Mouse (Mus musculus) kidney, adult 11 months (tissue): ENCODE measurements around the gene Acp4.
"Not testable (repeated sequence)": the region's sequence is repeated elsewhere in the genome, so short reads cannot be mapped to it uniquely, and the experiment has no call there.

Experiments used
- DNase-seq: peaks from one replicate; pipeline ENCODE4 v3.0.0; 2022

The Acp4 gene

DNA sequence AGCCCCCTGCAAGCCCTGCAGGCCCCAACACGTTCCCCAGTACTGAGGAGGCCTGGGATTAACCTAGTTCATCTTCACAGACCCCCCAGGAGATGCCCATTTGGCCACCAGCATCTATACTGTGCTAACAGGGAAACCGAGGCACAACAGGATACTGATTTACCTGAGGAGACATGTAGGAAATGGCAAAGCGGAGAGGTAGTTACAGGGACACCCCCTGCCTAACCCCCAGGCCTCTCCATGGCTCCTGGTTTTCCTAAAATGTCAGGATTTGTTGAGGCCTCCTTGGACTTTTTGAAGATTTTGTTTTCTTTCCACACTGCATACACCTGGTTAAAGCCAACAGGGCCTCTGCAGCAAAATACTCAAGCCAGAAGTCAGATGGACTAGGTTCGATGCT is at the start of gene Acp4:
Gene Acp4, minus strand, starts transcription at position 101 of the 400 bp plus-strand sequence.
- DNase-seq, result no peak

DNA sequence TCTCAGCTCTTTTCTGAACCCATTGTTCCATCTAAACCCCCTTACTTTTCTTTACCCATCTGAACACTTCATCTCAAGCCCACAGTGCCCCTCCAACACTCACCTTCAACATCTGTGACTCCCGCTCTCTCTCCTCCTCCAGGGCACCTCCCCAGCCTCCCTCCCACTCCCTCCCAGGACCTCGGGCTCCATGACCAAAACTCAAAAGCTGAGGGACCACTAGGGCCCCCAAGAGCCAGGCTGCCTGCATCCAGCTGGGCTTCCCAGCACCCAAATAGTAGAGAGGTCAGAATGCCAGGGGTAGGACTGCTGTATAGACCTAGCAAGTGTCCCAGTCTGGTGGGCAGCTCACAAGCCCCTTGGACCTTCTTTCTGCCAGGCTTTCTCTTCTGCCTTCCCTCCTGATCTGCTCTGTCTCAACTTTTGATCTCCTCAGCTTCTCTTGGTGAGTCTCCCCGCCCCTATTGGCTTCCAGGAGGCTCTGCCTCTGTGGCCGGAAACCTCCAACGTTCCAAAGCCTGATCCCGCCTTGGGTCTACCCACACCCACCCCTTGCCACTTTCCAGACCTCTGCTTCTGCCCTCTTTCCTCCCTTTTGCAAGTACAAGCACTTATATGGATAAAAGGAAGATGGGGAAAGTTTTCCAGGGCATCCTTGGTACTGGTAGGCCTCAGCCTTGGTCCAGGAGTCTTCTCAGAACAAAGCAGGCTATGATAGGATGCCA is 49.5 kb upstream of the Acp4 start, which contains the start of gene Clec11a:
Gene Clec11a, minus strand, starts transcription at position 387 of the 725 bp plus-strand sequence.
- peak; percentile 13 for DNase-seq

DNA sequence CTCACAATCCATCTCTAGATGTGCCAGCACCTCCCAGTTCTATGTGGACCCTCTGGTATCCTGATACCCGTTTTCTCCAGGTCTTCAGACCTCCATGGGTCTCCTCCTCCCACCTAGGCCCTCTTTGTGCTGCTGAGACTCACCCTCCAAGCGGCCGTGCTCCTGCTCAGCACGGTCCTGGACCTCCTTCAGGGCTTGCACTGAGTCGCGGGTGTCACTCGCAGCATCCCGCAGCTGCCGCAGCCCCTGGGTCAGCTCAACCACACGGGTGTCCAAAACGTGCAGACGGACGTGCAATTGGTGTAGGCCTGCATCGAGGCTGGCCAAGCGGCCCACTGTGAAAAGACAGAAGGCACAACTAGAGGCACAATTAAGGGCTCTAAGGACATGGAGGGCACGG is 48.5 kb upstream of the Acp4 start:
- DNase-seq, result no peak

DNA sequence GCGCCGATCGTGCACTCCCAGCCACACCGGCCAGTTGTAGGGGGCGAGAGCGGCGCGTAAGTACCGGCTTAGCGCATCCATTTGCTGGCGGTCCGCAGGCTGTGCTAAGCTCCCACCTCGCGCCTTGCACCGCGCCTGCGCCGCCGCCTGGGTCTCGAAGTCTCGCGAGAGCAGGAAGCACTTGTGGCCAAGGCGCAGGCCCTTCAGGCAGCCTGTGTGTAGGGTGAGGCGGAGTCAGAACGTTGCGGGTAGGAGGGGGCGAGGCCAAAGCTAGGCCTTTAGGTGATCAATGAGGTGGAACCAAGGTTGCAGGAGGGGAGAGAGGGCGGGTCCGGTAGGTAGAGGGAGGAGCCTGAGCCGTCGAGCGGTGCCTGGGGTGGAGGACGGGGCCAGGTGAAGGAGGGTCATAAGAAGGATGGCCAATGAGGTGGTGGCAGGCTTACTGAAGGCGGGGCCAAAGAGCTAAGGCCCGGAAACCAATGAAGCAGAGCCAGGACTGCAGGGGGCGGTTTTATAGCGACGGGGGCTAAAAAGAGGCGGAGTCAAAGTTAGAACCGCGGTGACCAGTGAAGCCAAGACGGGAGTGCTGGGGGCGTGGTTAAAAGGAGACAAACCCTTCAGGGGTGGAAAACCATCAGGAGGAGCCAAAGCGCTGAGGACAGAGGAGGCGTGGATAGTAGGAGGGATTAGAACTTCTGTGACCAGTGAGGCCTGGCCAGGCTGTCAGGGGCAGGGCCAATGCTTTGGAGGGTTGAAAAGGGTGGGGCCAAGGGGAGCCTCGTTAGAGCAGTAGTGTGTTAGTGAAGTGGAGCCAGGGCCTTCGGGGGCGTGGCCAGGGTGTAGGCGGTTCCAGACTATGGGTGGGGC is 47.8 kb upstream of the Acp4 start:
- DNase-seq, result peak; percentile 100

DNA sequence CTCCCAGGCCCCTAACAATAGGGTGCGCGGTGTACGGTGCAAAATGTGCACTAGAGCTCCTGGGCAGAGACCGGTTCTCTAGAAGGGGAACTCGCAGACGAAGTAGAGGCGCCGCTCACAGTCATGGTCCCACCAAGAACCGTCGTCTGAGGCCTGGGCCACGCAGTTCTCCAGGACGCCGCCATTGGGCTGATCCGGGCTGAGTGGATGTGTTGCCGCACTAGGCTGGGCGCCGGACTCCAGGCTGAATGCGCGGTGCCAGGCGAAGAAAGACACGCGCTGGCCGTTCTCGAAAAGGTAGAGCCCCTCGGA is 47.2 kb upstream of the Acp4 start:
- no peak for DNase-seq

DNA sequence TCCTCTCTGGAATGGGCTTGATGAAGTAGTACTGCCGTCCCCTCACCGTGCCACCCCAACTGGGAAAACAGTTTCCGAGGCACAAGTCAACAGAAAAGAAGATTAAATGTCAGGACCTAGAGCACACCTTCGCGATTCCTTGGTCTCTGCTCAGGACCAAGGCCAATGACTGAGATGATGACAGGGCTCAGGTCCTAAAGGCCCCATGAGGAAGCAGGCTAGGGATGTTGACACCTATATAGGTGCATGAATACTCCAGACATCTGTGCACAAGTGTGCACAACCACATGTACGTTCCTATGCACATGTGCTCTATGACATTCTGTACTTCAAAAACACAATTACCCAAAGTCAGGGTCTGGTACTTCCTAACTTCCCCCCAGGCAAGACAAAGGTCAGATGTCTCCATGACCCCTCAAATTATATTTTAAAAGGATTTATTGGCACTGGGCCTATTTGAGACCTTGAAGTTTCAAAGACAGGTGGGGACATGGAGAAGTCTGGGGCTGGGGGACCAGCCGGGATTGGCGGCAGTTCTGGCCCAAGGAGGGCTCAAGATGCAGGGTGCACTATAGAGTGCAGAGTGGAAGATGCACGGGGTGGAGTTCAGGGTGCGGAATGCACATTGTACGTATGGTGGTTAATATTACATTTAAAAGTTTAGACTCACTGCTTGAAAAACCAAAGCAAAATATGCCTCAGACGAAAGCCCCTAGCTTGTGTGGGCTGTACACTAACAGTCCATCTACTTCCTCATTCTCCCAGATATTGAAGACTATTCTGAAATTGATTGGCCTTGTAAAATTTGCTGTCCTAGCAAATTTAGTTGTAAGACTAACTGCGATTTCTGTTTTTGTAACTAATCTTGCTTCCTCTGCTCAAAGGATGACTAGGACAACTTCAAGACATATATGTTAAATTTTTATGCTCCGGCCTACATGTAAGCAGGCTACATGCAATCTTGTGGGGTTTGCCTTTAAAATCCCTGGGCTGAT is 46.5 kb upstream of the Acp4 start:
- DNase-seq, result peak; percentile 7

DNA sequence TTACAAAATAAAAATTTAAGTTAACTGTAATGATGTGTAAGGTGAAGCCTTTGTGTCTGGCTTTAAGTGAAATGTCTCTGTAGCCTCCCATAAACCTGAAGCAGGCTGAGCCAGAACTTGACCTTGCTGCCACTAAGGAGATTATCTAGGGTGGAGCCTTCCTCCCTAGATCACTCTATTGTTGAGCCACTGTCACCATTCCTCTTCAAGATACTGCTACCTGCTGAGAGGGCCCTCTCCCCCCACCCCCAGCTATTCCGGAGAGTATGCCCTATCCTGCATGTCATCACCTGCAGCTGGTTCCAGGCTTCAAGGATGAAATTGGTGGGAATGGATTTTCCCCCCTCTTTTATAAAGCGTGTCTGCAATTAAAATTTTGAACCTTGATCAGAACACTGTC is 40.3 kb upstream of the Acp4 start:
- not testable (repeated sequence) for DNase-seq

DNA sequence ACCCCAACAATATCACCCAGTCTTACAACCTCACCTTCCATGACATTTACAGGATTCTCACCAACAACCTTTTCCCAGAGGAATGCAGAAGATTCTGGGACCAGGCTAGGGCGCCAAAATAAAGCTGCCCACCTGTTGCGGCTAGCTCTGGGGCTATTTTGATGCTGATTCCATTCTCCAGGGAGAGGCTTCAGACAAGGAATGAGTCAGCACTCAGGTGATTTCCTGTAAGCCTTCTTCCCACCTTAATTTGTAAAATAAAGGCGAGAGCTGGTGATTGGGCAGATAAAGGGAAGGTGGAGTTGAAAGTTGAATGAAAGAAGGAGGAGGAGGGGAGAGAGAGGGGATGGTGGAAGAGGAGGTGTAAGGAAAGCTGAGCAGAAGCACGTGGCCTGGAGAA is 34.2 kb upstream of the Acp4 start:
- no peak for DNase-seq

DNA sequence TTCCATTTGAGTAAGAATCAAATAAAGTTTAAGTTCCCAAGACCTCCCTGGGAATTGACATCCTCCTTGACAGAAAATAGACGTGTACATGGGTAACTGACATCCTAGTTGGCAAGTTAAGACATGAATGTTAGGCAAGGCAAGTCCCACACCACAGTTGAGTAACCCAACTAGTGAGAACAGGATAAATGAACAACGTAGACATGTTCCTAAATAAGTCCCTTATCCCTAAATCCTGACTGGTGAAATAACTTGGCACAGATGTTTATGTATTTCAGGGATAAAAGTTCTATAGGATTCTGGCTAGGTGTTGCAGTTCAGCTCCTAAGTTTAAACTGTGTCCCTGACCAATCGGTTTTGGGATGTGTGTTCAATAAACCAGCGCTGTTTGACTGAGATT is 33.8 kb upstream of the Acp4 start:
- no peak for DNase-seq

DNA sequence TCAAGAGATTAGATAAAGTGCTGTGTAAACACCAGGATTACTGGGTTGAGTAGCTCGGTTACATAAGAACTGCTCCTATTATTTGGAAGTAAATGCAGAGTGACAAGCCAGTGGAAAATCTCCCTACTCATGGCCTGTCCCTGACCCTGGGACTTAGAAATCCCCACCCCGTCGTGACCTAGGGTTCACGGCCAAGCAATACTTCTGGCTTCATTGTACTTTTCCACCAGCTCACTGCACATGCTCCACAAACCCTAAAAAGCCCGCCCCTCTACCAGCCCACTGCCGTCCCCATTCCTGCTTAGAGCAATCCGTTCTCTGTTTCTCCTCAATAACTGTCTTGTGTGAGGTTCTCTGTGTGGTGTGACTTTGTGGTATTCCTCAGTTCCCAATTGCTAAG is 30.6 kb upstream of the Acp4 start:
- DNase-seq, result peak; percentile 8

DNA sequence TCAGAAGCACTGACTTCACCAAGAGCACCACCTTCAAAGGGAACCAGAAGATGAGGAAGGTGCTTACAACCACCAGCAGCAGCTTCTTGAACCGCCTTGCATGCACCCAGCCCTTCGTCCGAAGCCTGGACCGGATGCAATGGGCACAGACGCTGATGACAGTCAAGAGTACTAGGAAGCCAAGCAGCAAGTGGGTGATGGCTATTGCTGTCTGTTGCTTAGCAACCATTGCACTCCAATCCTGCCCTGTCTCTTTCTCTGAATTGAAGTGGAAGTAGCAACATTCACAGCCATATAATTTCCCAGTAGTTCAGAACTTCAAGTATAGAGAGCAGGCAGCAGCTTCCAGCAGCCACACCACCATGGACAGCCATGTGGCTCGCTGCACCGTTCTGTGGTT is 24.4 kb upstream of the Acp4 start:
- DNase-seq, result no peak

DNA sequence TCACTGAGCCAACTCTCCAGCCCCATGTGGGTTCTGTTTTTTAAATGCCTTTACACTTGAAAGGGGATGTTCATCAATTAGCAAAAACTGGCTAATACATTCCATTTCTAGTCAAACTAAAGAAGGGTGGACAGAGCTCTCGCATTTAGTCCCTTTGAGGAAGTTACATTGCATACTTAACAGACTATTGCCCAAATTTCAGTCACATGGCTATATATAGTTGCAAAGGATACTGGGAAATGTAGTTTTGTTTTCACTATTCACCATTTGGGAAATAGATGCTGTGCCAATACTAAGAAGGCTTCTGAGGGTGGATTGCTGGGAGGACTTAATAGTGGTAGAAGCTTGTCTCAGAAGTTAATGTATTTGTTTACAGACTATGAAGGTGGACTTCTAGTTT is 23.8 kb upstream of the Acp4 start:
- no peak for DNase-seq

DNA sequence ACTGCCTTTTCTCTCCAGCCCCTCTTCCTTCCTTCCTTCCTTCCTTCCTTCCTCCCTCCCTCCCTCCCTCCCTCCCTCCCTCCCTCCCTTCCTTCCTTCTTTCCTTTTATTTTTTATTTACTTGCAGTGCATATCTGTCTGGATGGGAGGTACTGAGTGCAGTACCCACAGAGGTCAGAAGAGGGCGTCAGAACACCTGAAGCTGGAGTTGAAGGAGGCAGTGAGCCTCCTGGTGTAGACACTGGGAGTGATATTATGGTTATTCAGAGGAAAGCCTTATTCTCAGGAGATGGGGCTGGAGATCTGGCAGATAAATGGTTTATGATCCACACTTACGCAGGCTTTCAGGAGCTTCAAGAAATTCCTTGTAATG is 20.1 kb upstream of the Acp4 start:
- no peak for DNase-seq

DNA sequence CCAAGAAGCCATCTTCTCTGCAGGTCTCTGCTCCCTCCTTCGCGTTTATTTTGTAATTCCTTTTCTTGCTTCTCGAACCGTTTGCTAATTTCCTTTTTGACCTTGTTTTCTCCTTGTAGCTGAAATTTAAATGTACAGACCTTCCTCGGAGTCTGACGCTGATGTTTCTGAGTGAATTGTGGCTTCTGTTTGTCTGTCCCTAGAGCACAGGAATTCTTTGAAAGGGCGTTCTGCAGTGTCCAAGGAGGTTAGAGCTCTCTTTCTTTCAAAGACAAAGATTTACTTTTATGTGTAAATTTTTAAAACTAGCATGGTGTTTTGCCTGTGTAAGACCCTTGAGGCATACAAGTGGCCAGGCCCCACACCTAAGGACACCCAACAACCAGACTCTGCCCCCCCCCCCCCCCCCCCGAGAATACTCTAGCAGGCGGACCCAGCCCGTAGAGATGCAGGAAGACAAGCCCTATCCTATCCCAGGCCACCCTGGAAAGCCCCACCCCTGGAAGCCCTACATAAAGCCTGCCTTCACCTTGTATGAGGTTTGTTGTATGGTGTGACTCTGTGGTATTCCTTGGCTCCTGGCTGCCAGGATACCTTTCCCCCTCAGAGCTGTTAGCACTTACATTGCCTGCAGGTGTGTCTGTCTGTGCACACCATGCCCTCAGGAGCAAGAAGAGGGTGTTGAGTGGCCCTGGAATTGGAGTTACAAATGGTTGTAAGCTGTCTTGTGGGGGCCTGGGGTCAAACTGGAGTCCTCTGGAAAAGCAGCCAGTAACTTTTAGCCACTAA is 19.5 kb upstream of the Acp4 start:
- no peak for DNase-seq

DNA sequence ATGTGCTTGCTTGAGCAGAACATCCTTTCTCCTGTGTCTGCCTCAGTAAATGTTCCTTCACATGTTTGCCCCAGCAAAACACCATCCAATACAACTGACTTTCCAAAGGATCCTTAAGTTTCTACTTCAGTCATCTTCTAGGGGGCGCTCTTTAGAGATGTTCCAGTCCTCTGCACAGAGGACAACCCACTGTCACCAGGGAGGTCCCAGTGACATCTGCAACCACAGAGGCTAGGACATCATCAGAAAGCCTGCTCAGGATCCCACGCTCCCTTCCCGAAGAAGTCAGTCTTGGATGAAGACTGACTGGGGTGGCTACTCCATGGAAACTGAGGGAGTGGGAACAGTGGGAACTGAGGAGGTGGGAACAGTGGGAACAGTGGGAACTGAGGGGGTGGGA is 18.4 kb upstream of the Acp4 start:
- DNase-seq, result no peak

DNA sequence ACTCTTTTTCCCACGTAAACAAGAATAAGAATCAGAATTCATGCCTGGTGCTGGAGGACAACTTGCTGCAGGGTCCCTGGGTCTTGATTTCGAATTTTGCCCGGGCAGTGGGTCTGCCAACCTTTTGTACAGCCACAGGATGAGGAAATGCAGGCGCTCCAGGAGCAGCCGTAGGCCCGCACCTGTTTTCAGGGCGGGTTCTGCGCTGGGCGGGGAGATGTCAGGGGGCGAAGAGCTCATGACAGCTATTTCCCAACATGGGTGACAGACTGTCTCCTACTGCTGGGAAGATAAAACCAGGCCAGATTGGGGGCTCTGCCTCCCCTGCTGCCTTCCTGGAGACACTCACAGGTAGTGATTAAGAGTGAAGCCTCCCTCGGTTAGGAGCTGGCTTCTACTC is 16.9 kb upstream of the Acp4 start:
- no peak for DNase-seq

DNA sequence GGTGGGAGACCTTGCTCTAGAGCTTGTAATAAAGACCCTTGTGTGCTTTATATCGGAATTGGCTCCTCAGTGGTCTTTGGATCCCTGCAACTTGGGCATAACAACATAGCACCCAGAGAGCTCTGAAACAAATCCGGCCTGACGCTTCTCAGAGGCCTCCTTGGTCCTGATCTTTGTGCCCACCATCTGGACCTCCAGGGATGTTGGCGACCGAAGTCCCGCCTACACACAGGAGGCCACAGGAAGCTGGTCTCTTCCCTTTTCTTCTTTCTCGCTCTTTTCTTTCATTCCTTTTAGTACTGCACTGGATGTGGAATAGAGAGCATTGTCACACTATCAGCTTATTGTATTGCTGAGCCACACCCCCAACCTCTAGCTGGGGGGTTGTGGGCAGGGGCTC is 16.3 kb upstream of the Acp4 start:
- no peak for DNase-seq

DNA sequence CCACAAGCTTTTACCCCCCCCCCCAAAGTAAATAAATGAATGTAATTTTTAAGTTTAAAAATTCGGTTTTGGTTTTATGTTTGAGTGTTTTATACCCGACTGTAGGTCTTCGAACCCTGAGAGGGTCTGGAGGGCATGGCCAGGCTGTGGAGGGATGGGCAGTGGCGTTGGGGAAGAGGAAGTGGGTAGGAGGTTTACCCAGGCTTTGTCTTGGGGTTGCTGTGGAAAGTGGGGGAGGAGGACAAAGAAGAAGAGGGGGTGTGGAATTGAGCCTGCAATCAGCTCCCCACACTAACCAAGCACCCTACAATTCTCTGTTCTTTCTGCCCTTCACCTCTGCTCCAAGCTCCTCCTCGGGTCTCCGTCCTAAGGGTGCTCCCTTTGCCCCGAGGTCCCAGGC is 15.4 kb upstream of the Acp4 start:
- DNase-seq, result no peak

DNA sequence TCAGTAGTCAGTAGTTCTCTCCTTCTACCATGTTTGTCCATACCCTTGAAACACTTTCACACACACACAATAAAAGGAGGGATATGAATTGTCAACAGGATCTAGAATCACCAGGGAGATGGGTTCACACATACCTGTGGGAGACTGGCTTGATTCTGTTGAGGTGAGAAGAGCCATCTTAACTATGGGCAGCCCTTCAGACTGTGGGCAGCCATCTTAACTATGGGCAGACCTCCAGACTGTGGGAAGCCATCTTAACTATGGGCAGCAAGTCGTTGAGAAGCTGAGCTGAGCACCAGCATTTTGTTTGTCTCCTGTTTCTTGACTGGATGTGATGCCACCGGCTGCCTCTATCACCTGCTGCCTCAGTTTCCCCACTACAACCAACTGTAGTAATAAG is 14.1 kb upstream of the Acp4 start:
- DNase-seq, result no peak

DNA sequence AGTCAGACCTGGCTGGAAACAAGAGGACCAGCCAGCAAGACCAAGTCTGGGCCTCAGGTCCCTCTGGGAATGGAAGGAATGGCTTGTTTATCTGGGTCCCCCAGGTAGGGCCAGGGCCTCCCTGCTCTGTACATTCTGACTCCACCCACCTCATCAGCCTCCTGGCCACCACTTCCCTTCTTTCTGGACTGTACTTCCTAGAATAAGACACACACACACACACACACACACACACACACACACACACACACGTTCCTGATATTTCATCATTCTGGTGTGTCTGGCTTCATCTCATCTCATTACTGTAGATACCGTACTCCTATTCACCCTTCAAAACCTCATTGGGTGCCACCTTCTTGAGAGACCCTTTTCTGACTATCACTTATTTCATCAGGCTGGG is 12.2 kb upstream of the Acp4 start:
- no peak for DNase-seq

DNA sequence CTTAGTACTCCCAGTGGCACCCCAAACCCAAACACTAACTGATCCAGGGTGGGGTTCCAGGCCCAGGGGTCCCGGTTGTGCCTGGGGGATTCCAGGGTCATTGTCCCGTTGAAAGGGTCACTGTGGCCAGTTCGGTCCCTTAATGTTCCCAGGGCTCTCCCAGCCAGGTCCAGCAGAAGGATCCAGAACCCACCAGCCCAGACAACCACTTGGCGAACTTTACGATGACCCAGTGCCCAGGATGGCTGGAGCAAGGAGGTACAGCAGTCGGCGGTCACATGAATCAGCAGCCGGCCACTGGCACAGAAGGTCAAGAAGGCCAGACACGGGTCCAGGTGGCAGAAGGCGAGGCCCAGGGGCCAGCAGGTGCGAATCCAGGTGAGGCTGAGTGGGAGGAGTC is 10.9 kb upstream of the Acp4 start:
- DNase-seq, result no peak
